Mouse (Mus musculus): Measurements from ENCODE around the gene Spata48. TPM values are rescaled to one million over a fixed set of nuclear protein-coding genes. Genes with fewer than 3 reads are reported as not detected.

Spata48 gene
- not detected for polyA plus RNA-seq (2017; shearing (Covaris generic))

GRCm38 (mm10) chr11:11461635-11462560 is at the start of gene Spata48, which contains the start of gene Zpbp:
Gene Spata48 (plus strand): TSS chr11:11462094.
Gene Zpbp (minus strand): TSS chr11:11462408.

Other genes starting within 250 kb of the Spata48 start
- gene Zpbp, start 314 bp downstream of the Spata48 start, polyA plus RNA-seq (2017; shearing (Covaris generic)) = 3.6 TPM
- not detected for gene 4930512M02Rik, start 165.7 kb downstream of the Spata48 start, polyA plus RNA-seq (2017; shearing (Covaris generic))
- 204 TPM for gene Ikzf1, start 222.9 kb downstream of the Spata48 start, polyA plus RNA-seq (2017; shearing (Covaris generic))